Mouse (Mus musculus): ENCODE results near the gene C2cd2l. TPM values are rescaled to one million over a fixed set of nuclear protein-coding genes. Genes with fewer than 3 reads are reported as not detected.

Gene C2cd2l
- polyA plus RNA-seq, 1 experiment from 2014 or later = 7.5 TPM

DNA sequence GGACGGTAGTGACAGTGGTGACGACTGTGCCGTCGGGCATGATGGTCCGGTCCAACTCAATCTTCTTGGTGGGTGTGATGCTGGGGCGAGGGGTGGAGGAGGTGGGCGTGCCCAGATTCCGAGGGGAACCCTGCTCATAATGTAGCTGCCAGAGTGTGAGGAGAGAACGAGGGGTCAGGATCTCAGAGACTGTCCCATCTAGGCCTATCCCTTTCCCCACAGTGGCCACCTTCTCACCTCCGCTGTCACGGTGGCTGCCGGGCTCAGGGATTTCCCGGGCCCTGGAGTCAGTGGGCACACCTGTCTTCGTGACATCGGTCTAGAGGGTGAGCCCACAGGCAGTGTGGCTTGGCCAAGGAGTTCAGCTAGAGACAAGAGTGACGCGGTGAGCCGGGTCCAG, 5.2 kb downstream of the C2cd2l start:
- Histone ChIP-seq H3K4me3 (ENCODE audit: low read depth, low read length) (no peak overlapping the region), H3K36me3 (ENCODE audit: control insufficient read depth, insufficient read depth, low read length) (peaks cover 22% of the 10 kb centered on the region), H3K4me2 (replicated peaks; ENCODE audit: low read depth) (no peak overlapping the region), H3K27me3 (ENCODE audit: control insufficient read depth, insufficient read depth, low read length) (no peaks in the 10 kb centered on the region), H3K27ac (replicated peaks) (no peak overlapping the region), H3K9me3 (ENCODE audit: control insufficient read depth, low read length) (no peaks in the 10 kb centered on the region), H3K9ac (ENCODE audit: low read length) (no peak overlapping the region), H3K4me1 (replicated peaks; ENCODE audit: control insufficient read depth, insufficient read depth) (no peaks in the 10 kb centered on the region; the same call in none of the 2 replicates)
- DNase-seq (ENCODE audit: low spot score) (no peak), ATAC-seq (ENCODE audit: low FRiP score, low TSS enrichment) (no peak)
- TF ChIP-seq CTCF (IDR thresholded peaks at IDR 0.05; ENCODE audit: low read depth) (no peak), EP300 (optimal IDR thresholded peaks at IDR 0.05) (no peak)
- 92% methylated on average over 18 of the region's 18 CpGs for WGBS

GRCm38 (mm10) chr9:44314257-44314547, 5.9 kb downstream of the C2cd2l start:
- Histone ChIP-seq H3K9ac (ENCODE audit: low read length) (no peak overlapping the region), H3K4me3 (ENCODE audit: low read depth, low read length) (no peak overlapping the region), H3K9me3 (ENCODE audit: control insufficient read depth, low read length) (no peaks in the 10 kb centered on the region), H3K27me3 (ENCODE audit: control insufficient read depth, insufficient read depth, low read length) (no peaks in the 10 kb centered on the region), H3K36me3 (ENCODE audit: control insufficient read depth, insufficient read depth, low read length) (peaks cover 22% of the 10 kb centered on the region), H3K27ac (replicated peaks) (no peak overlapping the region), H3K4me2 (replicated peaks; ENCODE audit: low read depth) (no peak overlapping the region), H3K4me1 (replicated peaks; ENCODE audit: control insufficient read depth, insufficient read depth) (no peaks in the 10 kb centered on the region; the same call in none of the 2 replicates)
- TF ChIP-seq CTCF (IDR thresholded peaks at IDR 0.05; ENCODE audit: low read depth) = no peak
- no peak for TF ChIP-seq EP300 (optimal IDR thresholded peaks at IDR 0.05)
- DNase-seq (ENCODE audit: low spot score) (no peak), ATAC-seq (ENCODE audit: low FRiP score, low TSS enrichment) (no peak)
- 78% methylated on average over 4 of the region's 4 CpGs for WGBS

DNA sequence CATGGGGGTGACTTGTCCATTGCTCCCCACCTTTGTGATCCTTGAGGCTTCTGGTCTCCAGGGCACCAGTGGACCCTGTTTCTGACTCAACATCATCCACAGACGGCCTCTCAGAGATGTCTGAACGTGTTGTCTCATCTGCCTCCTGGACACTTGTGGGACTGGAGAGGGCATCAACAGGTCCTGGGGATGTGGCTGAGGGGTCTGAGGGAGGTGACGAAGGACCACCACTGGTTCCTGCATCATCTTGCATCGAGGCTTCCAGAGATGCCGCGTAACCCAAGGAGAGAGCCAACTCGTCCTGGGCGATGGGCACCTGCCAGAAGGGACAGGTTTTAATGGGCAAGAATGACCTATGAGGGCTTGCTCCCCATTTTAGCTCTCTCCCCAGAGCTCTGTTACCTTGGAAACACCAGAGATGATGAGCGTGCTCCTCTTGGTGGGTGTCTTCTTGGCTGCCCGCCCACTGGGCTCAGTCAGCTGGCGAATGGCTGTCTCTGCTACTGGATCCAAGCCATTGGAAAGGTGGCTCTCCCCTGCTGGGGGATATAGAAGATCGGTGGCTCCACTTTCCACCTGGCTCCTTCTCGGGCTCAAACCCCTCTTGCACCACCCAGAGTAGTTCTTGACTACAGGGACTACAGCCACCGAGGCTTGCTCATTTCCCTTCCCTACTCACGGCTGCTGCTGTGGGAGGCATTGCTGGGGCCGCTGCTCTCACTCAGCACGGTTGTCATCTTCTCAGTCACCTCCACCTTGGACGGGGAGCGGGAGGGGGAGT, 6.4 kb downstream of the C2cd2l start:
- H3K4me1 ChIP-seq (replicated peaks; ENCODE audit: control insufficient read depth, insufficient read depth) = no peaks in the 10 kb centered on the region; the same call in 1 of the 2 replicates
- no peak overlapping the region for H3K4me2 ChIP-seq (replicated peaks; ENCODE audit: low read depth)
- H3K36me3 ChIP-seq (ENCODE audit: control insufficient read depth, insufficient read depth, low read length) = peaks cover 22% of the 10 kb centered on the region
- ATAC-seq (ENCODE audit: low FRiP score, low TSS enrichment) = no peak
- H3K27me3 ChIP-seq (ENCODE audit: control insufficient read depth, insufficient read depth, low read length) = no peaks in the 10 kb centered on the region
- H3K27ac ChIP-seq (replicated peaks) = no peak overlapping the region
- H3K4me3 ChIP-seq (ENCODE audit: low read depth, low read length) = no peak overlapping the region
- DNase-seq (ENCODE audit: low spot score) = no peak
- no peak for TF ChIP-seq CTCF (IDR thresholded peaks at IDR 0.05; ENCODE audit: low read depth)
- TF ChIP-seq EP300 (optimal IDR thresholded peaks at IDR 0.05) = no peak
- H3K9ac ChIP-seq (ENCODE audit: low read length) = no peak overlapping the region
- no peaks in the 10 kb centered on the region for H3K9me3 ChIP-seq (ENCODE audit: control insufficient read depth, low read length)
- WGBS = 76% methylated on average over 19 of the region's 19 CpGs

DNA sequence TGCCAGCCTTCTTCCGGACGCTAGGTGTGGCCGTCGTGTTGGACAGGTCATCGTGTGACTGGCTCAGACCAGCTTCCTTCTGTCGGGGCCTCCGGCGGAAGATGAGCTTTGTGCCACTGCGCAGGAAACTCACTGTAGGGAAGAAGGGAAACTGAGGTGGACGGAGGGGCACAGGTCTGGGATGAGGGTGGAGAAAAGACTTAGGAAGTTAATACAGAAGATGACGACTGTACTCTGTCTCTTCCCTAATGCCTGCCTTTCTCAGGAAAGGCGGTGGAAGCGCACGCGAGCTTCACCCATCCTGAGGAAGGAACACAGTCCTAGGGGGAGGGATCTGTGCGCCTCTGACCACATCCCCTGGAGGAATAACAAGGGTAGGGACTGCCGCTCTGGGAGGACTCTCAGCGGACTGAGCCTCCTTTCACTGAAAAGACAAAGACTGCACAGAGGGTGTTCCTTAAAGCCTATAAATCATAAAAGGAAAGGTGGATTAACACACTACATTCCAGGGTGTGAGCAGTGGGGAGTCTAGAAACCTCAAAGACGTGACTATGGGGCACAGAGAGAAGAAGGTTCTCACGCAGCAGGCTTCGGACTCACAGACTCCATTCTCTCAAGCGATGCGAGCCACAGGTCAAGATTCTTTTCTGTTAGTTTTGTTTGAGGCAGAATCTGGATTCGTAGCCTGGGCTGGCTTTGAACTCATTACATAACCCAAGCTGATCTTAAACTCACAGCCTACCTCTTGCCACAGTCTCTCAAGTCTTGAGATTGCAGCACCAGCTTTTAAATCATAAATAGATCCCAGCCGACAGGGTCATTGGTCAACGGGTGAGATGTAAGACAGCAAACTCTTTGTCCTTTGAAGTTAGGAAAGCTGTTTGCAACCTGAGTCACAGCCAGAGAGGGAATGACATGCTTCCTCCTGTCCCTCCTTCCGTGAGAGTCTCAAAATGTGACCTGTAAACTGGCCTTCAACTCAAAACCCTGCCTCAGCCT, 8.7 kb downstream of the C2cd2l start:
- no peaks in the 10 kb centered on the region for H3K27me3 ChIP-seq (ENCODE audit: control insufficient read depth, insufficient read depth, low read length)
- DNase-seq (ENCODE audit: low spot score) (peak; percentile 44), ATAC-seq (ENCODE audit: low FRiP score, low TSS enrichment) (peak; percentile 67)
- H3K36me3 ChIP-seq (ENCODE audit: control insufficient read depth, insufficient read depth, low read length) = peaks cover 18% of the 10 kb centered on the region
- no peaks in the 10 kb centered on the region for H3K4me1 ChIP-seq (replicated peaks; ENCODE audit: control insufficient read depth, insufficient read depth)
- peak overlapping the region; percentile 71 for H3K27ac ChIP-seq (replicated peaks)
- no peak overlapping the region for H3K4me3 ChIP-seq (ENCODE audit: low read depth, low read length)
- TF ChIP-seq EP300 (optimal IDR thresholded peaks at IDR 0.05) (peak; percentile 53), CTCF (IDR thresholded peaks at IDR 0.05; ENCODE audit: low read depth) (peak; percentile 25; the same call in 1 of the 2 replicates)
- H3K9me3 ChIP-seq (ENCODE audit: control insufficient read depth, low read length) = no peaks in the 10 kb centered on the region
- no peak overlapping the region; the same call in 1 of the 2 replicates for H3K9ac ChIP-seq (ENCODE audit: low read length)
- peak overlapping the region; percentile 21 for H3K4me2 ChIP-seq (replicated peaks; ENCODE audit: low read depth)
- WGBS = 21% methylated on average over 27 of the region's 27 CpGs

GRCm38 (mm10) chr9:44310750-44311135, 9.3 kb downstream of the C2cd2l start:
- Histone ChIP-seq H3K36me3 (ENCODE audit: control insufficient read depth, insufficient read depth, low read length) (peaks cover 13% of the 10 kb centered on the region), H3K9ac (ENCODE audit: low read length) (0 out of 2 replicates have a peak overlapping the region, but pooled peaks have one; percentile 8), H3K9me3 (ENCODE audit: control insufficient read depth, low read length) (no peaks in the 10 kb centered on the region), H3K27ac (replicated peaks) (peak overlapping the region; percentile 71), H3K4me1 (replicated peaks; ENCODE audit: control insufficient read depth, insufficient read depth) (no peaks in the 10 kb centered on the region), H3K27me3 (ENCODE audit: control insufficient read depth, insufficient read depth, low read length) (no peaks in the 10 kb centered on the region), H3K4me2 (replicated peaks; ENCODE audit: low read depth) (peak overlapping the region; percentile 21), H3K4me3 (ENCODE audit: low read depth, low read length) (no peak overlapping the region)
- DNase-seq (ENCODE audit: low spot score) = no peak
- WGBS = 41% methylated on average over 10 of the region's 10 CpGs
- 0 out of 2 replicates have a peak, but pooled peaks have one; percentile 2 for ATAC-seq (ENCODE audit: low FRiP score, low TSS enrichment)
- no peak for TF ChIP-seq EP300 (optimal IDR thresholded peaks at IDR 0.05)
- no peak for TF ChIP-seq CTCF (IDR thresholded peaks at IDR 0.05; ENCODE audit: low read depth)

Measured in stomach, postnatal 0 days (tissue).